Mouse (Mus musculus): ENCODE results near the gene Misp.

DNA sequence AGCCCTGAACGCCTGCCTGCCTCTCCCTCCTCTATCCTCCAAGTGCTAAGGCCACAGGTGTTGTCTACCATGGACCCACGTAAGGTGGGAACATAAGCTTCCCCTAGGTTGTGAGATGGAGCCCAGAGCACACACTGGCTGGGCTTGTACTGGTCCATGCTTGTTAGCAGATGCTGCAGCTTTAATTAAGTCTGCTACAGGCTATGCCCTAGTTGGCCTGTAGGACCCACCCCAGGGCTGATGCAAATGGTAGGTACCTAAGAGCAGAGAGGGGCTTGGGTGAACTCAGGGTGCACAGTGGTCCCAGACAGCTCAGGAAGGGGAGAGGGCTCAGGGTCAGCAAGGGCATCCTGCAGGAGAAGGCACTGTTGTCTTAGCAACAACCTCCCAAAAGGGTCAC, 31.2 kb upstream of the Misp start:
- no peak for TF ChIP-seq CTCF (IDR thresholded peaks at IDR 0.05; ENCODE audit: low read depth, low read length)
- TF ChIP-seq EP300 (IDR thresholded peaks at IDR 0.05; ENCODE audit: insufficient read depth, low read depth, low read length), result no peak
- no peak for TF ChIP-seq POLR2A (IDR thresholded peaks at IDR 0.05; ENCODE audit: insufficient read depth, low read length)
